Mouse (Mus musculus): ENCODE data around the gene Pkp4. TPM values are rescaled to one million over a fixed set of nuclear protein-coding genes. Genes with fewer than 3 reads are reported as not detected.

The Pkp4 gene
- polyA plus RNA-seq (2017; shearing (Covaris generic)) = 57.0 TPM

DNA sequence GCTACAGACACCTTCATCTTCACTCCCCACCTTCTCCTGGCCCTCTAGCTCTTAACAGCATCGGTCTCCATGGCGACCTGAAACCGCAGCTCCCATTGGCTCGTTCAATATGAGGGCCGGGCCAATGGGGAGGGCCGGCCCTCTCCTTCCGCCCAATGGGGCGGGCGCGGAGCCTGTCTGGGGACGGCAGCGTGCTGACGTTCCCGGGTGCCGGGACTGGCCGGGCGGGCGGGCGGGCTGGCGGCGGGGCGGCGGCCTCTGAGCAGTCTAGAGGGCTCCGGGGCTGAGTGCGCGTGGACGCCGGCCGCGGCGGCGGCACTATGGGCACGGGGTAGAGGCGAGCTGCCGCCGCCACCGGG is at the start of gene Pkp4, which contains the start of gene Ccdc148:
Gene Pkp4, plus strand, starts transcription at position 246 of the 359 bp plus-strand sequence.
Gene Ccdc148, minus strand, starts transcription at position 79 of the 359 bp plus-strand sequence.

Other genes starting within 250 kb of the Pkp4 start
- gene Ccdc148, start 167 bp upstream of the Pkp4 start, polyA plus RNA-seq (2017; shearing (Covaris generic)) = 0.62 TPM